Mouse (Mus musculus) kidney, embryonic 16.5 days (tissue): ENCODE measurements around the gene Selenoo. TPM values are rescaled to one million over a fixed set of nuclear protein-coding genes. Genes with fewer than 3 reads are reported as not detected.

Source experiments
- ATAC-seq: fragments of 200-750 bp; cut with Nextera tagmentation; 2 replicates; pipeline ENCODE4 v1.8.0; 2017; ENCODE audit warnings: moderate TSS enrichment; ENCODE audit not compliant: low FRiP score, low TSS enrichment
- H3K27ac ChIP-seq: fragments of 300-500 bp; sonication (generic); 2 replicates; pipeline ENCODE4 v1.5.1; 2014; ENCODE audit warnings: low read length
- H3K27me3 ChIP-seq: fragments of 300-500 bp; sonication (generic); 2 replicates; pipeline ENCODE4 v1.6.1; 2014; ENCODE audit warnings: low read length, control low read depth, mixed read lengths; ENCODE audit not compliant: insufficient read depth
- H3K36me3 ChIP-seq: fragments of 300-500 bp; sonication (generic); 2 replicates; pipeline ENCODE4 v1.6.1; 2014; ENCODE audit warnings: low read length, control low read depth, mixed read lengths; ENCODE audit not compliant: insufficient read depth
- H3K4me1 ChIP-seq: fragments of 300-500 bp; sonication (generic); 2 replicates; pipeline ENCODE4 v1.6.1; 2014; ENCODE audit warnings: low read length, control low read depth, mixed read lengths; ENCODE audit not compliant: insufficient read depth
- H3K4me2 ChIP-seq: fragments of 300-500 bp; sonication (generic); replicated peaks from 2 replicates; pipeline ENCODE4 v1.6.1; 2014; ENCODE audit warnings: low read depth, low read length
- H3K4me3 ChIP-seq: fragments of 300-500 bp; sonication (generic); 2 replicates; pipeline ENCODE4 v1.5.1; 2014; ENCODE audit warnings: mild to moderate bottlenecking, low read length
- H3K9ac ChIP-seq: fragments of 300-500 bp; sonication (generic); replicated peaks from 2 replicates; pipeline ENCODE4 v1.6.1; 2014; ENCODE audit warnings: low read length
- H3K9me3 ChIP-seq: fragments of 300-500 bp; sonication (generic); 2 replicates; pipeline ENCODE4 v1.6.1; 2016; ENCODE audit warnings: low read length, control low read depth
- WGBS: fragments of 180-500 bp; shearing (Covaris S2); extraction: QIAGEN DNeasy Blood & Tissue Kit; methylation state at CpG from one replicate; pipeline ENCODE4 v1.1.7; 2014; 5-methylcytosine and 5-hydroxymethylcytosine counted together
- polyA plus RNA-seq: library from polyadenylated mRNA; unstranded; fragments of >200 nt; fragmentation: Nextera tagmentation; extraction: Ambion mirVana; gene quantifications from 2 replicates; pipeline ENCODE4 v1.2.1, GENCODE M21; 2015

The Selenoo gene
- polyA plus RNA-seq, 1 experiment from 2014 or later: 19.7 TPM

GRCm38 (mm10) chr15:89097450-89097849, 8.6 kb downstream of the Selenoo start:
- ATAC-seq: no peak
- Histone ChIP-seq H3K36me3 (peaks cover 88% of the 10 kb centered on the region), H3K27ac (no peak overlapping the region), H3K27me3 (no peaks in the 10 kb centered on the region), H3K4me3 (no peak overlapping the region), H3K4me1 (no peaks in the 10 kb centered on the region), H3K4me2 (no peak overlapping the region), H3K9ac (no peak overlapping the region), H3K9me3 (no peaks in the 10 kb centered on the region)
- 92% methylated on average over 5 of the region's 5 CpGs for WGBS

- ATAC-seq: no peak
- peaks cover 88% of the 10 kb centered on the region for H3K36me3 ChIP-seq
- H3K9me3 ChIP-seq: no peaks in the 10 kb centered on the region
- no peak overlapping the region for H3K9ac ChIP-seq
- no peak overlapping the region for H3K4me3 ChIP-seq
- no peak overlapping the region for H3K27ac ChIP-seq
- H3K27me3 ChIP-seq: no peaks in the 10 kb centered on the region
- 82% methylated on average over 7 of the region's 7 CpGs for WGBS
- no peaks in the 10 kb centered on the region for H3K4me1 ChIP-seq
- no peak overlapping the region for H3K4me2 ChIP-seq
Measured at GRCm38 (mm10) chr15:89098616-89099015, 9.7 kb downstream of the Selenoo start.

DNA sequence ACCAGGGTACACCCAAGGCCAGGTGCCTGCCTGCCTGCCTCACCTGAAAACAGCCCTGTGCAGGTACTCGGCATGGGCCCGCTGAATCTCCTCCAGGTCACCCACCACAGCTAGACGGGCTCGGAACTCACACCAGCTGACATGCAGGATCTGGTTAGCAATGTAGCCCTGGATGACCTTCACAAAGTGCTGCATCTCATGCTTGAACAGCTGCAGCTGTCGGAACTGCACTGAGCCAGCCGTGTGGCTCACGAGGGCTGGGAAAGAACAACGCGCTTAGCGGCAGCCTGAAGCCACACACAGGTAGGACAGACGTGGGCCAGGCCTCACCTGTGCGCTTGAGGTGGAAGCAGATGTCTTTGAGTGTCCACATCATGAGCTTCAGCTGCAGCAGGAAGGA, 11.9 kb downstream of the Selenoo start:
- H3K27me3 ChIP-seq: no peaks in the 10 kb centered on the region
- 82% methylated on average over 12 of the region's 12 CpGs for WGBS
- H3K9ac ChIP-seq: no peak overlapping the region
- H3K9me3 ChIP-seq: no peaks in the 10 kb centered on the region
- no peak overlapping the region for H3K27ac ChIP-seq
- no peak overlapping the region for H3K4me3 ChIP-seq
- no peak overlapping the region for H3K4me2 ChIP-seq
- ATAC-seq: no peak
- no peaks in the 10 kb centered on the region for H3K4me1 ChIP-seq
- peaks cover 82% of the 10 kb centered on the region for H3K36me3 ChIP-seq

DNA sequence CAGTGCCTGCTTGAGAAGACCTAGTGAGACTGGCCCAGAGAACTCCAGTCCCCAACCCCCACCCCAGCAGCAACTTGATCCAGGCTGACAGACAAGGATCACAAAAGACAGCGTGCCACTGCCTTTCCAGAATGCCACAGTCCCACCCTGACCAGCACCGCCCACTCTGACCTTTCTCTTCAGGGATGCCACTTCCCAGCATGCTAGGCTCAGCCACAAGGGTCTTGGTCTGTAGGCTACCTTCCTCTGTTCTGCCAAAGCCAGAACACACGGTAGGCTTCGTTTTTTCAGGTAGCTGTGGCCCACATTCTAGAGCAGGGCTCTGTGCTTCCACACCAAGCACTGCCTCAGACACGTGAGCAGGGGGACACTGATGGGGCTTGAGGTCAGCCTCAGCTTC, 13.8 kb downstream of the Selenoo start:
- no peak for ATAC-seq
- H3K9me3 ChIP-seq: no peaks in the 10 kb centered on the region
- H3K4me1 ChIP-seq: no peaks in the 10 kb centered on the region
- no peak overlapping the region for H3K27ac ChIP-seq
- H3K4me3 ChIP-seq: no peak overlapping the region
- no peak overlapping the region for H3K9ac ChIP-seq
- no peaks in the 10 kb centered on the region for H3K27me3 ChIP-seq
- 75% methylated on average over 5 of the region's 5 CpGs for WGBS
- H3K4me2 ChIP-seq: no peak overlapping the region
- peaks cover 76% of the 10 kb centered on the region for H3K36me3 ChIP-seq

GRCm38 (mm10) chr15:89103921-89104320, 15.0 kb downstream of the Selenoo start:
- no peaks in the 10 kb centered on the region for H3K9me3 ChIP-seq
- H3K4me2 ChIP-seq: no peak overlapping the region
- peaks cover 78% of the 10 kb centered on the region for H3K36me3 ChIP-seq
- no peaks in the 10 kb centered on the region for H3K4me1 ChIP-seq
- H3K4me3 ChIP-seq: no peak overlapping the region
- H3K27ac ChIP-seq: no peak overlapping the region
- H3K9ac ChIP-seq: no peak overlapping the region
- no peaks in the 10 kb centered on the region for H3K27me3 ChIP-seq
- 87% methylated on average over 10 of the region's 10 CpGs for WGBS
- ATAC-seq: no peak

- Histone ChIP-seq H3K4me3 (no peak overlapping the region), H3K27ac (no peak overlapping the region), H3K27me3 (no peaks in the 10 kb centered on the region)
Measured at GRCm38 (mm10) chr15:89104425-89104824, 15.5 kb downstream of the Selenoo start.

GRCm38 (mm10) chr15:89106073-89106472, 17.2 kb downstream of the Selenoo start:
- Histone ChIP-seq H3K36me3 (peaks cover 77% of the 10 kb centered on the region), H3K9me3 (no peaks in the 10 kb centered on the region), H3K4me2 (no peak overlapping the region), H3K27me3 (no peaks in the 10 kb centered on the region), H3K27ac (no peak overlapping the region), H3K9ac (no peak overlapping the region), H3K4me3 (no peak overlapping the region), H3K4me1 (no peaks in the 10 kb centered on the region)
- WGBS: 91% methylated on average over 13 of the region's 13 CpGs
- no peak for ATAC-seq

More at GRCm38 (mm10) chr15:89104425-89104824, 15.5 kb downstream of the Selenoo start:
- H3K36me3 ChIP-seq: peaks cover 78% of the 10 kb centered on the region
- no peaks in the 10 kb centered on the region for H3K4me1 ChIP-seq
- H3K9me3 ChIP-seq: no peaks in the 10 kb centered on the region
- H3K4me2 ChIP-seq: no peak overlapping the region
- H3K9ac ChIP-seq: no peak overlapping the region
- 93% methylated on average over 8 of the region's 8 CpGs for WGBS
- no peak for ATAC-seq

- no peaks in the 10 kb centered on the region for H3K27me3 ChIP-seq
- no peak overlapping the region for H3K27ac ChIP-seq
- H3K9ac ChIP-seq: no peak overlapping the region
- 94% methylated on average over 1 of the region's 1 CpGs for WGBS
- H3K4me2 ChIP-seq: no peak overlapping the region
- peaks cover 73% of the 10 kb centered on the region for H3K36me3 ChIP-seq
- no peak for ATAC-seq
- H3K9me3 ChIP-seq: no peaks in the 10 kb centered on the region
- H3K4me3 ChIP-seq: no peak overlapping the region
- no peaks in the 10 kb centered on the region for H3K4me1 ChIP-seq
Measured at GRCm38 (mm10) chr15:89106976-89107375, 18.1 kb downstream of the Selenoo start.

- Histone ChIP-seq H3K9ac (no peak overlapping the region), H3K4me3 (no peak overlapping the region), H3K27ac (no peak overlapping the region), H3K4me2 (no peak overlapping the region), H3K36me3 (peaks cover 66% of the 10 kb centered on the region), H3K27me3 (no peaks in the 10 kb centered on the region), H3K4me1 (no peaks in the 10 kb centered on the region), H3K9me3 (no peaks in the 10 kb centered on the region)
- WGBS: 80% methylated on average over 9 of the region's 9 CpGs
- ATAC-seq: no peak
Measured at GRCm38 (mm10) chr15:89110147-89110546, 21.3 kb downstream of the Selenoo start.

DNA sequence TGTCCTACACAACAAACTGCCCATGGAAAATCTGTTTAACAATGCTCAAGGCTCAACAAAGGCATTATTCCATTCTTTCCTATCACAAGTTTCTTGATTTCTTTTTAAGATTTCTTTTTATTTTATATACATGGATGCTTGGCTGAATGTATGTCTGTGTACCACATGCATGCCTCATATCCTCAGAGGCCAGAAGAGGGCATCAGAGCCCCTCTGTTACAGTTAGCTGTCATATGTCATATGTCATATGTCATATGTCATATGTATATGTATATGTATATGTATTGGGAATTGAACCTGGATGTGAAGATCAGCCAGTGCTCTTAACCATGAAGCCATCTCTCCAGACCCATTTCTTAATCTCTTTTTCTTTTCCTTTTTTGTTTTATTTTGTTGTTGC, 29.1 kb downstream of the Selenoo start:
- Histone ChIP-seq H3K4me1 (peaks cover 20% of the 10 kb centered on the region), H3K36me3 (peaks cover 32% of the 10 kb centered on the region), H3K27me3 (no peaks in the 10 kb centered on the region)

More for the DNA sequence above, 29.1 kb downstream of the Selenoo start:
- Histone ChIP-seq H3K9me3 (no peaks in the 10 kb centered on the region), H3K4me2 (no peak overlapping the region), H3K9ac (no peak overlapping the region), H3K27ac (no peak overlapping the region), H3K4me3 (no peak overlapping the region)
- no peak for ATAC-seq
